Mouse (Mus musculus) intestine, embryonic 15.5 days (tissue): ENCODE results near the gene Atp8b5. TPM values are rescaled to one million over a fixed set of nuclear protein-coding genes. Genes with fewer than 3 reads are reported as not detected.

Source experiments
- ATAC-seq: fragments of 200-750 bp; cut with Nextera tagmentation; 2 replicates; pipeline ENCODE4 v1.8.0; 2017; ENCODE audit warnings: moderate TSS enrichment, moderate library complexity
- H3K27ac ChIP-seq: fragments of 300-500 bp; sonication (generic); 2 replicates; pipeline ENCODE4 v1.5.1; 2015; ENCODE audit warnings: mild to moderate bottlenecking, inconsistent platforms
- H3K27me3 ChIP-seq: fragments of 300-500 bp; sonication (generic); replicated peaks from 2 replicates; pipeline ENCODE4 v1.6.1; 2015; ENCODE audit warnings: inconsistent platforms
- H3K36me3 ChIP-seq: fragments of 300-500 bp; sonication (generic); 2 replicates; pipeline ENCODE4 v1.6.1; 2015; ENCODE audit warnings: inconsistent platforms
- H3K4me1 ChIP-seq: fragments of 300-500 bp; sonication (generic); replicated peaks from 2 replicates; pipeline ENCODE4 v1.6.1; 2015; ENCODE audit warnings: inconsistent platforms
- H3K4me2 ChIP-seq: fragments of 300-500 bp; sonication (generic); replicated peaks from 2 replicates; pipeline ENCODE4 v1.6.1; 2015; ENCODE audit warnings: mild to moderate bottlenecking, inconsistent platforms
- H3K4me3 ChIP-seq: fragments of 300-500 bp; sonication (generic); replicated peaks from 2 replicates; pipeline ENCODE4 v1.5.1; 2015; ENCODE audit warnings: inconsistent platforms
- H3K9ac ChIP-seq: fragments of 300-500 bp; sonication (generic); 2 replicates; pipeline ENCODE4 v1.6.1; 2015; ENCODE audit warnings: inconsistent platforms
- H3K9me3 ChIP-seq: fragments of 300-500 bp; sonication (generic); 2 replicates; pipeline ENCODE4 v1.6.1; 2016; ENCODE audit warnings: inconsistent platforms
- WGBS: fragments of 180-500 bp; shearing (Covaris S2); methylation state at CpG from one replicate; pipeline ENCODE4 v1.1.7; 2015; 5-methylcytosine and 5-hydroxymethylcytosine counted together
- polyA plus RNA-seq: library from polyadenylated mRNA; unstranded; fragments of >200 nt; fragmentation: Nextera tagmentation; extraction: Ambion mirVana; gene quantifications from 2 replicates; pipeline ENCODE4 v1.2.1, GENCODE M21; 2015

The Atp8b5 gene
- polyA plus RNA-seq, 1 experiment from 2014 or later, result 0.85 TPM

DNA sequence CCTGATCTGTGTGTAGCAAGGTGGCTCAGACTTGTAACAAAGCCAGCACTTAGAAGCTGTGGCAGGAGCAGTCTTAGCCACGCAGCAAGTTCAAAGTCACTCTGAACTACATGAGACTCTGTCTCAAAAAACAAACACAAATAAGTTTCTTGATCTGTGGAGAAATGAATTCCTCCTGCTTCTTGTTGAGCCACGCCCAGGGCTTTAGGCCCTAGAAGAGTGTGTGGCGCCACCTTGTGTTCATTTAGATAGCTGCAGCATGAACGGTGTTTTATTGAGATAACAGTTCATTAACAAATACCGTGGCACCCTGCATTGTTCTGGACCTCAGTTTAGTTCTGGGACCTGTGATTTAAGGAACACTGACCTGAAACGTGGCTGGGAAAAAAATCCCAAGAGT, 153.3 kb downstream of the Atp8b5 start:
- 0 out of 2 replicates have a peak overlapping the region, but pooled peaks have one; percentile 1 for H3K27ac ChIP-seq
- H3K9ac ChIP-seq, result no peak overlapping the region
- no peak overlapping the region for H3K4me2 ChIP-seq
- 0 out of 2 replicates have a peak, but pooled peaks cover 13% of the 10 kb centered on the region for H3K4me1 ChIP-seq
- WGBS, result 4% methylated on average over 6 of the region's 6 CpGs
- H3K27me3 ChIP-seq, result no peaks in the 10 kb centered on the region; the same call in 1 of the 2 replicates
- ATAC-seq, result peak; percentile 51
- no peak overlapping the region for H3K4me3 ChIP-seq
- H3K36me3 ChIP-seq, result peaks cover 52% of the 10 kb centered on the region
- no peaks in the 10 kb centered on the region for H3K9me3 ChIP-seq

GRCm38 (mm10) chr4:43421632-43422240, 154.8 kb downstream of the Atp8b5 start:
- Histone ChIP-seq H3K4me3 (no peak overlapping the region), H3K4me1 (peaks cover 18% of the 10 kb centered on the region; the same call in 1 of the 2 replicates), H3K27me3 (peaks cover 5% of the 10 kb centered on the region; the same call in 1 of the 2 replicates), H3K9me3 (no peaks in the 10 kb centered on the region), H3K4me2 (no peak overlapping the region), H3K27ac (no peak overlapping the region), H3K36me3 (peaks cover 47% of the 10 kb centered on the region), H3K9ac (no peak overlapping the region)
- 78% methylated on average over 28 of the region's 28 CpGs for WGBS
- ATAC-seq, result no peak

Other genes with a start within 250 kb of the Atp8b5 start
- gene Pigo, start 241.3 kb upstream of the Atp8b5 start, polyA plus RNA-seq, result 22.9 and 28.2 TPM in 2 replicates
- 318 and 334 TPM in 2 replicates for gene Stoml2, start 235.4 kb upstream of the Atp8b5 start, polyA plus RNA-seq
- 7.8 and 7.9 TPM in 2 replicates for gene Fam214b, start 220.9 kb upstream of the Atp8b5 start, polyA plus RNA-seq
- gene Unc13b, start 208.2 kb upstream of the Atp8b5 start, polyA plus RNA-seq, result 6.0 and 6.1 TPM in 2 replicates
- gene Rusc2, start 114.8 kb downstream of the Atp8b5 start, polyA plus RNA-seq, result 13.1 and 14.0 TPM in 2 replicates
- 0.28 TPM in 1 of 2 replicates, not detected in the other for gene Fam166b, start 162.0 kb downstream of the Atp8b5 start, polyA plus RNA-seq
- gene Tesk1, start 174.8 kb downstream of the Atp8b5 start, polyA plus RNA-seq, result 6.8 and 7.9 TPM in 2 replicates
- 2.7 and 2.9 TPM in 2 replicates for gene Cd72, start 187.5 kb downstream of the Atp8b5 start, polyA plus RNA-seq
- gene Sit1, start 216.6 kb downstream of the Atp8b5 start, polyA plus RNA-seq, result not detected in 2 replicates
- 98.8 and 102 TPM in 2 replicates for gene Ccdc107, start 225.7 kb downstream of the Atp8b5 start, polyA plus RNA-seq
- 45.2 and 48.6 TPM in 2 replicates for gene Arhgef39, start 232.5 kb downstream of the Atp8b5 start, polyA plus RNA-seq
- 18.0 and 30.0 TPM in 2 replicates for gene Car9, start 239.8 kb downstream of the Atp8b5 start, polyA plus RNA-seq